Comparison of ENCODE assay signal across 27 mouse cellular contexts in the genomic region with DNA sequence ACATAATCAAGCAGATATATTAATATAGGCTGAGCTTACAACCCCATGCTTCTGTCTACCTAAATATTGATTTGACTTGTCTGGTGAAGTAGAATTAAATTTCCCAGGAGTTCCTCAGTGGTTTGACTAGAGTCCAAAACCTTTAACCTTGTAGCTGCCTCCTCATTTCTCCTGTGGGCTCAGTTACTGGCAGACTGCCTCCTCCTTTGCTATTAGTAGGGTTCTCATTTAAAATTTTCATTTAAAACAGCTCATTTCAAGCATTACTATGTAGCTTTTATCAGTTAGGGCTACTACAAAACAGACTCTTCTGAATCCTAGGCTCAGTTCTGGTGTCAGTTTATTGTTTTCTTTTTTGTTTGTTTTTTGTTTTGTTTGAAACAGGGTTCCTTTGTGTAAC. TPM values are rescaled to one million over a fixed set of nuclear protein-coding genes. Genes with fewer than 3 reads are reported as not detected.
A peak's percentile ranks its signal among the peaks of the same experiment; 100 is the strongest.
DNase-seq lines count a peak whose midpoint lies in the region; ATAC-seq lines count a peak whose summit lies in the region.
"Had no signal": no experiment of that assay in that cellular context is flagged by ENCODE, and none has a peak within 500 bp of the region (broad histone marks: within the 10 kb centered on the region; RNA-seq: fewer than 3 reads in every experiment).

No protein-coding gene starts in this region.

- peak; percentile 34 for DNase-seq in adrenal gland, postnatal 10 days
- DNase-seq in adrenal gland, postnatal 4 days (ENCODE audit: low spot score in 2 of 2), result no peak
- DNase-seq in heart, adult 11 months, result peak; percentile 61
- DNase-seq in heart, postnatal 14 days, result no peak
- DNase-seq in neural tube, embryonic 10.5 days (ENCODE audit: extremely low spot score, low spot score), result no peak
- DNase-seq in kidney, adult 8-10 months, result no peak
- DNase-seq: cerebellum, adult 2 months; cerebellum, postnatal 25 days; gastrocnemius, postnatal 14 days; heart, adult 18-20 months; heart, postnatal 10 days; kidney, adult 11 months; kidney, postnatal 4 days; liver; lung, postnatal 36 days; right cerebral cortex, postnatal 4 days; thymus, postnatal 36 days had no signal

- no peaks in the 10 kb centered on the region for H3K9me3 ChIP-seq in neural tube, embryonic 13.5 days
- H3K9me3 ChIP-seq: forebrain, embryonic 12.5 days; heart, embryonic 12.5 days; liver, embryonic 15.5 days; lung, embryonic 15.5 days; megakaryocyte, embryonic 14.5 days; midbrain, embryonic 13.5 days; neural tube, embryonic 12.5 days; stomach, embryonic 15.5 days had no signal

- peaks cover 4% of the 10 kb centered on the region; the same call in 1 of the 2 replicates for H3K36me3 ChIP-seq in neural tube, embryonic 13.5 days
- H3K36me3 ChIP-seq: forebrain, embryonic 12.5 days; liver, embryonic 15.5 days; midbrain, embryonic 13.5 days; neural tube, embryonic 12.5 days; stomach, embryonic 15.5 days had no signal

- H3K4me1 ChIP-seq in neural tube, embryonic 13.5 days (replicated peaks), result peaks cover 16% of the 10 kb centered on the region
- H3K4me1 ChIP-seq: forebrain, embryonic 12.5 days; heart, embryonic 12.5 days; liver, embryonic 15.5 days; lung, embryonic 15.5 days; midbrain, embryonic 13.5 days; neural tube, embryonic 12.5 days; stomach, embryonic 15.5 days had no signal

- no peak overlapping the region for H3K4me3 ChIP-seq in neural tube, embryonic 13.5 days
- H3K4me3 ChIP-seq: forebrain, embryonic 12.5 days; heart, embryonic 12.5 days; left cerebral cortex, adult 2 months; liver, embryonic 15.5 days; lung, embryonic 15.5 days; megakaryocyte, embryonic 14.5 days; midbrain, embryonic 13.5 days; neural tube, embryonic 12.5 days; stomach, embryonic 15.5 days had no signal

- H3K27me3 ChIP-seq in neural tube, embryonic 13.5 days, result peaks cover 20% of the 10 kb centered on the region
- H3K27me3 ChIP-seq: heart, embryonic 12.5 days; liver, embryonic 15.5 days; lung, embryonic 15.5 days; midbrain, embryonic 13.5 days; neural tube, embryonic 12.5 days; stomach, embryonic 15.5 days had no signal

- H3K4me2 ChIP-seq in neural tube, embryonic 13.5 days, result no peak overlapping the region
- H3K4me2 ChIP-seq: forebrain, embryonic 12.5 days; heart, embryonic 12.5 days; liver, embryonic 15.5 days; lung, embryonic 15.5 days; midbrain, embryonic 13.5 days; neural tube, embryonic 12.5 days; stomach, embryonic 15.5 days had no signal

- ATAC-seq in neural tube, embryonic 13.5 days (ENCODE audit: low read depth), result no peak; the same call in 1 of the 2 replicates
- ATAC-seq: midbrain, embryonic 13.5 days had no signal

- intact Hi-C loops in heart, postnatal 14 days (cut with DNase I), result no loop called here

- 0 out of 2 replicates have a peak overlapping the region, but pooled peaks have one; percentile 42 for H3K27ac ChIP-seq in neural tube, embryonic 13.5 days (replicated peaks)
- H3K27ac ChIP-seq: liver, embryonic 15.5 days; lung, embryonic 15.5 days; midbrain, embryonic 13.5 days; neural tube, embryonic 12.5 days had no signal

- H3K9ac ChIP-seq in neural tube, embryonic 13.5 days, result no peak overlapping the region
- H3K9ac ChIP-seq: forebrain, embryonic 12.5 days; heart, embryonic 12.5 days; liver, embryonic 15.5 days; lung, embryonic 15.5 days; midbrain, embryonic 13.5 days; neural tube, embryonic 12.5 days; stomach, embryonic 15.5 days had no signal

RNA-seq across cellular contexts. Expression of a gene that starts 45.1 kb away (rescaled TPM):
- 10 to 100 TPM; 54.5 to 55.5 TPM for total RNA-seq in adrenal gland, postnatal 10 days (2021)
- 10 to 100 TPM; 69.6 to 72.7 TPM for total RNA-seq in adrenal gland, postnatal 4 days (2021)
- 10 to 100 TPM; 55.6 to 59.1 TPM for total RNA-seq in heart, postnatal 14 days (2021)
- 131 and 139 TPM in 2 replicates for polyA plus RNA-seq in neural tube, embryonic 13.5 days (2015; fragmentation: Nextera tagmentation; extraction: Ambion mirVana)

RNA-seq across cellular contexts. Expression of a gene that starts 50.4 kb away (rescaled TPM):
- 10 to 100 TPM; 23.5 to 30.0 TPM for total RNA-seq in adrenal gland, postnatal 10 days (2021)
- 10 to 100 TPM; 37.2 to 39.0 TPM for total RNA-seq in adrenal gland, postnatal 4 days (2021)
- 10 to 100 TPM; 19.9 to 21.0 TPM for total RNA-seq in heart, postnatal 14 days (2021)
- 7.1 and 8.0 TPM in 2 replicates for polyA plus RNA-seq in neural tube, embryonic 13.5 days (2015; fragmentation: Nextera tagmentation; extraction: Ambion mirVana)

Comparison
In these comparisons a context has a peak if more than half of its experiments do, and no peak if none do; other contexts are left out.
1. DNase-seq: peak in adrenal gland, postnatal 10 days (single experiment) and heart, adult 11 months (single experiment); none in adrenal gland, postnatal 4 days (0 of 2), heart, postnatal 14 days (0 of 2), neural tube, embryonic 10.5 days (single experiment) and kidney, adult 8-10 months (0 of 2).